Mouse (Mus musculus): Measurements from ENCODE around the gene Tspan1. TPM values are rescaled to one million over a fixed set of nuclear protein-coding genes. Genes with fewer than 3 reads are reported as not detected.

Tspan1 gene
- total and polyA plus RNA-seq, 3 experiments = 0.08 TPM; not detected in 2

DNA sequence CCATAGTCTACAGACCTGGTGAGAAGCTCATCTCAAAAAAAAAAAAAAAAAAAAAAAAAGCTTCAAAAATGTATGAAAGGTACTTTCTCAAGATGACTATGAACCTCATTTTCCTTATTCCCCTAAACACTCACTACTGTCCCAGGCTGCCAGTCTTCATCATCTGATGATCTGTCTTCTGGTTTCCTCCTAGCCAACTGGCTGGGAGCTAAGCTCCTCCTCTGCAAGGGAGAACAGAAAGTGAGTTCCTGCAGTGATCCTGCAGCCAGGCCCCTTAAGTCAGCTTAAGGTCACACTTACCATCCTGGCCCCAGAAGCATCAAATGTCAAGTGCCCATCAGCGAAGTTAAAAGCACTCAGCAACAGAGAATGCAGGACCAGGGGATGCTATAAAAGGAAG is 44.6 kb downstream of the Tspan1 start:
- TF ChIP-seq TCF12 (IDR thresholded peaks at IDR 0.05; ENCODE audit: low read depth, low read length) = no peak
- no peak for TF ChIP-seq ELF1 (IDR thresholded peaks at IDR 0.05; ENCODE audit: low read depth, low read length)
- TF ChIP-seq MEF2A (IDR thresholded peaks at IDR 0.05; ENCODE audit: borderline replicate concordance, low read depth, low read length) = no peak
- TF ChIP-seq KAT2A (IDR thresholded peaks at IDR 0.05; ENCODE audit: insufficient replicate concordance, low read length) = no peak
- no peak for TF ChIP-seq ZMIZ1 (IDR thresholded peaks at IDR 0.05; ENCODE audit: low read depth, low read length)
- TF ChIP-seq RAD21 (IDR thresholded peaks at IDR 0.05; ENCODE audit: low read depth, low read length) = no peak
- no peak for TF ChIP-seq POLR2AphosphoS2 (IDR thresholded peaks at IDR 0.05; ENCODE audit: low read depth, low read length)
- TF ChIP-seq HCFC1 (IDR thresholded peaks at IDR 0.05; ENCODE audit: low read depth, low read length) = no peak
- no peak for TF ChIP-seq JUN (IDR thresholded peaks at IDR 0.05; ENCODE audit: insufficient read depth, low read depth, low read length)
- TF ChIP-seq CHD1 (IDR thresholded peaks at IDR 0.05; ENCODE audit: low read depth, low read length) = no peak
- no peak for TF ChIP-seq MYC (IDR thresholded peaks at IDR 0.05; ENCODE audit: low read depth, low read length)
- TF ChIP-seq MAX (IDR thresholded peaks at IDR 0.05; ENCODE audit: low read length) = no peak
- TF ChIP-seq ETS1 (conservative IDR thresholded peaks at IDR 0.05; ENCODE audit: low read depth, low read length) = no peak
- no peak for TF ChIP-seq SMC3 (IDR thresholded peaks at IDR 0.05; ENCODE audit: low read depth, low read length)
- DNase-seq (ENCODE audit: extremely low read depth) = peak; percentile 48
- H3K9ac ChIP-seq (ENCODE audit: insufficient read depth, low read depth) = peak overlapping the region; percentile 84
- peaks cover 19% of the 10 kb centered on the region for H3K79me2 ChIP-seq (replicated peaks; ENCODE audit: control insufficient read depth, extremely low read depth, insufficient read depth, poor library complexity, severe bottlenecking)
- peaks cover 23 to 36% of the 10 kb centered on the region in 2 experiments for H3K36me3 ChIP-seq (replicated peaks in 1 of 2; ENCODE audit: control insufficient read depth in 1 of 2, insufficient read depth in 1 of 2, low read length in 1 of 2)
- H3K27me3 ChIP-seq (replicated peaks) = no peaks in the 10 kb centered on the region
- dilution Hi-C loops (cut with MboI; ENCODE audit: extremely low pct_ligation_motif_present, extremely low pct_unique_long_range_greater_than_20kb, low sequenced_read_pairs) (no loop called here), in situ Hi-C loops (cut with MboI; ENCODE audit: low pct_ligation_motif_present, low pct_unique_long_range_greater_than_20kb, low sequenced_read_pairs) (no loop called here)
- peak overlapping the region; percentile 97 for H3K4me2 ChIP-seq (ENCODE audit: insufficient read depth, low read depth, poor library complexity, severe bottlenecking)
- H3K4me1 ChIP-seq (ENCODE audit: control insufficient read depth in 1 of 2, insufficient read depth in 2 of 2) = peaks cover 3 to 17% of the 10 kb centered on the region in 2 experiments; a peak in 3 of 4 replicates
- no peak overlapping the region for H3K27ac ChIP-seq (ENCODE audit: insufficient read depth, low read depth)
- no peaks in the 10 kb centered on the region for H3K9me3 ChIP-seq (replicated peaks; ENCODE audit: low read length)
- H3K4me3 ChIP-seq (replicated peaks in 1 of 3; ENCODE audit: low read depth in 2 of 3, low read length in 2 of 3, poor library complexity in 1 of 3) = peak overlapping the region; percentile 70 to 100 (median 80)

Other genes with a start within 250 kb of the Tspan1 start
- gene Dmbx1, start 227.7 kb downstream of the Tspan1 start, total RNA-seq (2012; rRNA removed) = not detected in 2 replicates
- not detected in 2 replicates for gene Dmbx1, start 227.7 kb downstream of the Tspan1 start, total RNA-seq (2014; rRNA removed)
- gene Dmbx1, start 227.7 kb downstream of the Tspan1 start, polyA plus RNA-seq (2012; ENCODE audit: insufficient read length, low read depth) = not detected in 2 replicates
- gene Faah, start 149.7 kb downstream of the Tspan1 start, total RNA-seq (2012; rRNA removed) = 9.9 and 15.1 TPM in 2 replicates
- gene Faah, start 149.7 kb downstream of the Tspan1 start, total RNA-seq (2014; rRNA removed) = 3.4 and 3.5 TPM in 2 replicates
- gene Faah, start 149.7 kb downstream of the Tspan1 start, polyA plus RNA-seq (2012; ENCODE audit: insufficient read length, low read depth) = 12.1 and 13.3 TPM in 2 replicates
- gene Nsun4, start 113.7 kb downstream of the Tspan1 start, total RNA-seq (2012; rRNA removed) = 19.9 and 20.5 TPM in 2 replicates
- gene Nsun4, start 113.7 kb downstream of the Tspan1 start, total RNA-seq (2014; rRNA removed) = 32.0 and 32.8 TPM in 2 replicates
- 18.6 and 20.5 TPM in 2 replicates for gene Nsun4, start 113.7 kb downstream of the Tspan1 start, polyA plus RNA-seq (2012; ENCODE audit: insufficient read length, low read depth)
- 293 and 362 TPM in 2 replicates for gene Uqcrh, start 92.5 kb downstream of the Tspan1 start, total RNA-seq (2012; rRNA removed)
- 601 and 717 TPM in 2 replicates for gene Uqcrh, start 92.5 kb downstream of the Tspan1 start, total RNA-seq (2014; rRNA removed)
- gene Uqcrh, start 92.5 kb downstream of the Tspan1 start, polyA plus RNA-seq (2012; ENCODE audit: insufficient read length, low read depth) = 264 and 297 TPM in 2 replicates
- gene Lrrc41, start 92.3 kb downstream of the Tspan1 start, total RNA-seq (2012; rRNA removed) = 49.0 and 51.8 TPM in 2 replicates
- 50.0 and 60.8 TPM in 2 replicates for gene Lrrc41, start 92.3 kb downstream of the Tspan1 start, total RNA-seq (2014; rRNA removed)
- gene Lrrc41, start 92.3 kb downstream of the Tspan1 start, polyA plus RNA-seq (2012; ENCODE audit: insufficient read length, low read depth) = 43.0 and 48.8 TPM in 2 replicates
- 28.8 and 34.5 TPM in 2 replicates for gene Rad54l, start 43.9 kb downstream of the Tspan1 start, total RNA-seq (2012; rRNA removed)
- gene Rad54l, start 43.9 kb downstream of the Tspan1 start, total RNA-seq (2014; rRNA removed) = 21.6 and 22.8 TPM in 2 replicates
- 48.5 and 53.3 TPM in 2 replicates for gene Rad54l, start 43.9 kb downstream of the Tspan1 start, polyA plus RNA-seq (2012; ENCODE audit: insufficient read length, low read depth)
- 33.0 and 52.2 TPM in 2 replicates for gene Pomgnt1, start 43.8 kb downstream of the Tspan1 start, total RNA-seq (2012; rRNA removed)
- 39.9 and 40.7 TPM in 2 replicates for gene Pomgnt1, start 43.8 kb downstream of the Tspan1 start, total RNA-seq (2014; rRNA removed)
- 40.2 and 42.8 TPM in 2 replicates for gene Pomgnt1, start 43.8 kb downstream of the Tspan1 start, polyA plus RNA-seq (2012; ENCODE audit: insufficient read length, low read depth)
- 0.21 TPM in 1 of 2 replicates, not detected in the other for gene Lurap1, start 16.3 kb downstream of the Tspan1 start, total RNA-seq (2012; rRNA removed)
- gene Lurap1, start 16.3 kb downstream of the Tspan1 start, total RNA-seq (2014; rRNA removed) = not detected in 2 replicates
- gene Lurap1, start 16.3 kb downstream of the Tspan1 start, polyA plus RNA-seq (2012; ENCODE audit: insufficient read length, low read depth) = 0.10 and 0.14 TPM in 2 replicates
- gene 1700042G07Rik, start 5.8 kb upstream of the Tspan1 start, total RNA-seq (2012; rRNA removed) = not detected in 2 replicates
- not detected in 2 replicates for gene 1700042G07Rik, start 5.8 kb upstream of the Tspan1 start, total RNA-seq (2014; rRNA removed)
- not detected in 2 replicates for gene 1700042G07Rik, start 5.8 kb upstream of the Tspan1 start, polyA plus RNA-seq (2012; ENCODE audit: insufficient read length, low read depth)
- gene Gm49337, start 5.8 kb upstream of the Tspan1 start, total RNA-seq (2012; rRNA removed) = not detected in 2 replicates
- gene Gm49337, start 5.8 kb upstream of the Tspan1 start, total RNA-seq (2014; rRNA removed) = not detected in 2 replicates
- not detected in 2 replicates for gene Gm49337, start 5.8 kb upstream of the Tspan1 start, polyA plus RNA-seq (2012; ENCODE audit: insufficient read length, low read depth)
- gene Pik3r3, start 54.0 kb upstream of the Tspan1 start, total RNA-seq (2012; rRNA removed) = 0.42 and 0.97 TPM in 2 replicates
- gene Pik3r3, start 54.0 kb upstream of the Tspan1 start, total RNA-seq (2014; rRNA removed) = 1.9 TPM in 2 replicates
- gene Pik3r3, start 54.0 kb upstream of the Tspan1 start, polyA plus RNA-seq (2012; ENCODE audit: insufficient read length, low read depth) = 1.8 and 2.2 TPM in 2 replicates

Data from CH12.LX (cell line).